In the genomic region with DNA sequence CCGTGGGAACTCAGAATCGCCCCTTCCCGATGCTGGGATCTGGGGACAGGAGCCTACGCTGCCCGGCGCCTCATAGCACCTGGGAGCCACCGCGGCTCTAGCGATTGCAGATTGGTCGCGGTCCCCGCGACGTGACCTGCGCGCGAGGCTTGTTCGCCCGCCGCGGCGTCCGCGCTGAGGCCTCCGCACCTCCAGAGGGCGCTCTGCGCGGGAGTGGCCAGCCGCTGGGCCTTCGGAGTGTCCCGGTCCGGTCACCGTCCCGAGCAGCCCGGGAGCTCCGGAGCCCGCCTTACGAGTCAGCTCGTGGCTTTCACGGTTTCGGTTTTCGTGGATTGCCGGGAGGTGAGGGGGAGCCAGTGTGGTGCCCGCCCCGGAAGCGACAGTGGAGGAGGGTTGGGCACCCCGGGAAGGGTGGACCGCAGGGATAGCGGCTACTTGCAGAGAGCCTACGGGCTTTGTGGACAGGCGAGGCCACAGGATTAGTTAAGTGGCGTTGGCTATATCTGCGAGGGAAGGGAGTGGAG, we compare ENCODE assay signal across 8 mouse cellular contexts. TPM values are rescaled to one million over a fixed set of nuclear protein-coding genes. Genes with fewer than 3 reads are reported as not detected.
DNase-seq lines count a peak whose midpoint lies in the region; ATAC-seq lines count a peak whose summit lies in the region.

No protein-coding gene starts in this region.

- peak overlapping the region; percentile 79 for H3K9ac ChIP-seq in hindbrain, embryonic 12.5 days

- H3K4me1 ChIP-seq in hindbrain, embryonic 12.5 days = peaks cover 27% of the 10 kb centered on the region

- H3K27ac ChIP-seq in hindbrain, embryonic 12.5 days = peak overlapping the region; percentile 82

- H3K9me3 ChIP-seq in hindbrain, embryonic 12.5 days (replicated peaks) = no peaks in the 10 kb centered on the region

- H3K27me3 ChIP-seq in hindbrain, embryonic 12.5 days = peaks cover 11% of the 10 kb centered on the region

- peak overlapping the region; percentile 94 for H3K4me2 ChIP-seq in hindbrain, embryonic 12.5 days (replicated peaks)

- H3K4me3 ChIP-seq in hindbrain, embryonic 12.5 days = peak overlapping the region; percentile 75

- ATAC-seq in hindbrain, embryonic 12.5 days (ENCODE audit: low FRiP score) = peak; percentile 79

- 0% methylated on average over 52 of the region's 53 CpGs for WGBS in hindbrain, embryonic 12.5 days

- peaks cover 26% of the 10 kb centered on the region for H3K36me3 ChIP-seq in hindbrain, embryonic 12.5 days

- DNase-seq in MN1 (ENCODE audit: low spot score) = peak; percentile 92
- peak; percentile 93 for DNase-seq in cerebellum, adult 9-10 months
- peak; percentile 80 to 88 for DNase-seq in frontal cortex, postnatal 10 days (ENCODE audit: low spot score in 2 of 2)
- DNase-seq in layer of hippocampus, postnatal 36 days = peak; percentile 90
- peak; percentile 93 for DNase-seq in lung, postnatal 36 days
- peak; percentile 91 for DNase-seq in retina, embryonic 14.5 days (ENCODE audit: low spot score)
- peak; percentile 85 to 86 for DNase-seq in thymus, postnatal 36 days

RNA-seq across cellular contexts. Expression of a gene that starts 9.7 kb away (rescaled TPM):
- 44.4 and 47.5 TPM in 2 replicates for polyA plus RNA-seq in hindbrain, embryonic 12.5 days (2016; fragmentation: Nextera tagmentation; extraction: Ambion mirVana)
- 1,000 to 10,000 TPM; 1,246 to 1,312 TPM for total RNA-seq in layer of hippocampus, postnatal 36 days (2021)

RNA-seq across cellular contexts. Expression of a gene that starts 10.8 kb away (rescaled TPM):
- 59.1 and 66.3 TPM in 2 replicates for polyA plus RNA-seq in hindbrain, embryonic 12.5 days (2016; fragmentation: Nextera tagmentation; extraction: Ambion mirVana)
- total RNA-seq in layer of hippocampus, postnatal 36 days (2021) = 10 to 100 TPM; 69.8 to 94.5 TPM

RNA-seq across cellular contexts. Expression of a gene that starts 18.9 kb away (rescaled TPM):
- polyA plus RNA-seq in hindbrain, embryonic 12.5 days (2016; fragmentation: Nextera tagmentation; extraction: Ambion mirVana) = 62.6 and 72.8 TPM in 2 replicates
- total RNA-seq in layer of hippocampus, postnatal 36 days (2021) = 100 to 1,000 TPM; 160 to 170 TPM

RNA-seq across cellular contexts. Expression of a gene that starts 25.2 kb away (rescaled TPM):
- polyA plus RNA-seq in hindbrain, embryonic 12.5 days (2016; fragmentation: Nextera tagmentation; extraction: Ambion mirVana) = 0.95 and 1.2 TPM in 2 replicates
- 10 to 100 TPM in 1 of 2 experiments, under 1 TPM in 1; 0.65 to 13.4 TPM for total RNA-seq in layer of hippocampus, postnatal 36 days (2021)

RNA-seq across cellular contexts. Expression of a gene that starts 32.8 kb away (rescaled TPM):
- 34.5 and 35.1 TPM in 2 replicates for polyA plus RNA-seq in hindbrain, embryonic 12.5 days (2016; fragmentation: Nextera tagmentation; extraction: Ambion mirVana)
- total RNA-seq in layer of hippocampus, postnatal 36 days (2021) = 10 to 100 TPM; 37.1 to 37.7 TPM

Comparison
In these comparisons a context has a peak if more than half of its experiments do, and no peak if none do; other contexts are left out.
1. Peak in every context shown above with its lines: DNase-seq, ATAC-seq, H3K4me3 ChIP-seq and H3K27ac ChIP-seq.